Mouse (Mus musculus) heart, embryonic 12.5 days (tissue): ENCODE results near the gene Ccdc85a. TPM values are rescaled to one million over a fixed set of nuclear protein-coding genes. Genes with fewer than 3 reads are reported as not detected.

ENCODE experiments used
- polyA plus RNA-seq: library from polyadenylated mRNA; unstranded; fragments of >200 nt; fragmentation: Nextera tagmentation; extraction: Ambion mirVana; gene quantifications from 2 replicates; pipeline ENCODE4 v1.2.1, GENCODE M21; 2016

Ccdc85a gene
- polyA plus RNA-seq, 1 experiment from 2014 or later, result 1.6 TPM

Other genes with a start within 250 kb of the Ccdc85a start
- not detected in 2 replicates for gene Gm6685, start 244.5 kb downstream of the Ccdc85a start, polyA plus RNA-seq